Comparison of ENCODE assay signal across 26 mouse cellular contexts in genomic region chr10:74114107-74114506, GRCm38 (mm10).
DNase-seq lines count a peak whose midpoint lies in the region; ATAC-seq and TF ChIP-seq lines count a peak whose summit lies in the region.
"Had no signal": no experiment of that assay in that cellular context is flagged by ENCODE, and none has a peak within 500 bp of the region (broad histone marks: within the 10 kb centered on the region; RNA-seq: fewer than 3 reads in every experiment).

No protein-coding gene starts in this region.

- TF ChIP-seq EP300 in lung, postnatal 0 days (IDR thresholded peaks at IDR 0.05): no peak

- no peaks in the 10 kb centered on the region for H3K9me3 ChIP-seq in hindbrain, embryonic 16.5 days (ENCODE audit: control insufficient read depth, low read length)
- no peaks in the 10 kb centered on the region for H3K9me3 ChIP-seq in hindbrain, embryonic 11.5 days (ENCODE audit: control insufficient read depth, low read length)
- H3K9me3 ChIP-seq in midbrain, embryonic 14.5 days (ENCODE audit: control insufficient read depth, low read length): no peaks in the 10 kb centered on the region
- no peaks in the 10 kb centered on the region for H3K9me3 ChIP-seq in midbrain, embryonic 11.5 days (ENCODE audit: control insufficient read depth, low read length)
- H3K9me3 ChIP-seq in lung, postnatal 0 days (ENCODE audit: low read length): no peaks in the 10 kb centered on the region
- H3K9me3 ChIP-seq: embryonic facial prominence, embryonic 13.5 days; forebrain, embryonic 12.5 days; heart, embryonic 10.5 days; limb, embryonic 15.5 days had no signal

- no peaks in the 10 kb centered on the region for H3K36me3 ChIP-seq in hindbrain, embryonic 16.5 days (ENCODE audit: control insufficient read depth, insufficient read depth, low read length)
- no peaks in the 10 kb centered on the region for H3K36me3 ChIP-seq in hindbrain, embryonic 11.5 days (ENCODE audit: control insufficient read depth, insufficient read depth, low read length)
- no peaks in the 10 kb centered on the region for H3K36me3 ChIP-seq in midbrain, embryonic 14.5 days (ENCODE audit: control insufficient read depth, insufficient read depth, low read length)
- no peaks in the 10 kb centered on the region for H3K36me3 ChIP-seq in midbrain, embryonic 11.5 days (ENCODE audit: control insufficient read depth, insufficient read depth, low read length)
- H3K36me3 ChIP-seq in lung, postnatal 0 days (ENCODE audit: insufficient read depth, low read length): no peaks in the 10 kb centered on the region
- H3K36me3 ChIP-seq: embryonic facial prominence, embryonic 13.5 days; forebrain, embryonic 12.5 days; heart, embryonic 10.5 days; limb, embryonic 15.5 days had no signal

- H3K27me3 ChIP-seq in hindbrain, embryonic 16.5 days (replicated peaks; ENCODE audit: control insufficient read depth, insufficient read depth, low read length): no peaks in the 10 kb centered on the region
- no peaks in the 10 kb centered on the region for H3K27me3 ChIP-seq in hindbrain, embryonic 11.5 days (ENCODE audit: control insufficient read depth, insufficient read depth, low read length)
- H3K27me3 ChIP-seq in midbrain, embryonic 14.5 days (ENCODE audit: control insufficient read depth, insufficient read depth, low read length): no peaks in the 10 kb centered on the region
- H3K27me3 ChIP-seq in midbrain, embryonic 11.5 days (ENCODE audit: control insufficient read depth, insufficient read depth, low read length): no peaks in the 10 kb centered on the region
- no peaks in the 10 kb centered on the region for H3K27me3 ChIP-seq in lung, postnatal 0 days (replicated peaks; ENCODE audit: insufficient read depth, low read length)
- H3K27me3 ChIP-seq: embryonic facial prominence, embryonic 13.5 days; forebrain, embryonic 12.5 days; limb, embryonic 15.5 days; Patski had no signal

- peak; percentile 4 for DNase-seq in cerebellum, adult 9-11 months
- DNase-seq in cerebellum, adult 11 months: no peak
- DNase-seq in hindbrain, embryonic 11.5 days (ENCODE audit: low spot score): no peak
- peak; percentile 13 for DNase-seq in midbrain, embryonic 14.5 days
- no peak for DNase-seq in midbrain, embryonic 11.5 days (ENCODE audit: low spot score, missing footprints)
- DNase-seq in lung, postnatal 0 days (ENCODE audit: low spot score): no peak
- DNase-seq: adrenal gland, adult 2 months; embryo, embryonic 11 days; gastrocnemius, postnatal 10 days; heart, postnatal 4 days; kidney, adult 18-20 months; layer of hippocampus, postnatal 36 days; lung, embryonic 14.5 days; lung, postnatal 36 days; thymus, adult 2 months; thymus, postnatal 4 days had no signal

- H3K9ac ChIP-seq in hindbrain, embryonic 16.5 days (ENCODE audit: low read depth, low read length): no peak overlapping the region
- no peak overlapping the region for H3K9ac ChIP-seq in hindbrain, embryonic 11.5 days (ENCODE audit: low read depth, low read length)
- H3K9ac ChIP-seq in midbrain, embryonic 14.5 days (replicated peaks; ENCODE audit: low read length): no peak overlapping the region
- H3K9ac ChIP-seq in midbrain, embryonic 11.5 days (ENCODE audit: low read length): no peak overlapping the region
- no peak overlapping the region for H3K9ac ChIP-seq in lung, postnatal 0 days (replicated peaks; ENCODE audit: low read depth)
- H3K9ac ChIP-seq: embryonic facial prominence, embryonic 13.5 days; forebrain, embryonic 12.5 days; limb, embryonic 15.5 days; liver, embryonic 14.5 days; lung, embryonic 14.5 days had no signal

- H3K4me3 ChIP-seq in hindbrain, embryonic 16.5 days (ENCODE audit: low read length): no peak overlapping the region
- no peak overlapping the region for H3K4me3 ChIP-seq in hindbrain, embryonic 11.5 days (ENCODE audit: low read depth, low read length)
- H3K4me3 ChIP-seq in midbrain, embryonic 14.5 days (replicated peaks; ENCODE audit: low read depth, low read length): no peak overlapping the region
- H3K4me3 ChIP-seq in midbrain, embryonic 11.5 days (ENCODE audit: low read depth, low read length): no peak overlapping the region
- no peak overlapping the region for H3K4me3 ChIP-seq in lung, postnatal 0 days (ENCODE audit: low read depth, low read length)
- H3K4me3 ChIP-seq: embryonic facial prominence, embryonic 13.5 days; erythroblast, embryonic 14.5 days; forebrain, embryonic 12.5 days; heart, embryonic 10.5 days; limb, embryonic 15.5 days had no signal

- H3K4me2 ChIP-seq in hindbrain, embryonic 16.5 days (ENCODE audit: low read length): no peak overlapping the region
- H3K4me2 ChIP-seq in hindbrain, embryonic 11.5 days (replicated peaks; ENCODE audit: low read depth, low read length): no peak overlapping the region
- H3K4me2 ChIP-seq in midbrain, embryonic 14.5 days (ENCODE audit: low read length): no peak overlapping the region
- H3K4me2 ChIP-seq in midbrain, embryonic 11.5 days: no peak overlapping the region
- no peak overlapping the region for H3K4me2 ChIP-seq in lung, postnatal 0 days (replicated peaks; ENCODE audit: low read depth, low read length)
- H3K4me2 ChIP-seq: embryonic facial prominence, embryonic 13.5 days; forebrain, embryonic 12.5 days; limb, embryonic 15.5 days; lung, embryonic 14.5 days had no signal

- H3K27ac ChIP-seq in hindbrain, embryonic 16.5 days (ENCODE audit: low read depth, low read length): no peak overlapping the region
- H3K27ac ChIP-seq in hindbrain, embryonic 11.5 days (ENCODE audit: low read depth, low read length): no peak overlapping the region
- no peak overlapping the region for H3K27ac ChIP-seq in midbrain, embryonic 14.5 days (replicated peaks; ENCODE audit: low read depth, low read length)
- H3K27ac ChIP-seq in midbrain, embryonic 11.5 days (ENCODE audit: low read depth, low read length): no peak overlapping the region
- no peak overlapping the region for H3K27ac ChIP-seq in lung, postnatal 0 days (ENCODE audit: low read length)
- H3K27ac ChIP-seq: embryonic facial prominence, embryonic 13.5 days; forebrain, embryonic 12.5 days; heart, embryonic 10.5 days; limb, embryonic 15.5 days; liver, embryonic 14.5 days; stomach, postnatal 0 days had no signal

- no peaks in the 10 kb centered on the region for H3K4me1 ChIP-seq in hindbrain, embryonic 16.5 days (ENCODE audit: control insufficient read depth, insufficient read depth, low read depth, low read length)
- no peaks in the 10 kb centered on the region for H3K4me1 ChIP-seq in hindbrain, embryonic 11.5 days (replicated peaks; ENCODE audit: control insufficient read depth, insufficient read depth, low read length)
- H3K4me1 ChIP-seq in midbrain, embryonic 14.5 days (ENCODE audit: control insufficient read depth, insufficient read depth, low read length): no peaks in the 10 kb centered on the region
- no peaks in the 10 kb centered on the region for H3K4me1 ChIP-seq in midbrain, embryonic 11.5 days (ENCODE audit: control insufficient read depth, insufficient read depth, low read length)
- H3K4me1 ChIP-seq in lung, postnatal 0 days (ENCODE audit: insufficient read depth, low read depth, low read length): no peaks in the 10 kb centered on the region
- H3K4me1 ChIP-seq: embryonic facial prominence, embryonic 13.5 days; forebrain, embryonic 12.5 days; heart, embryonic 10.5 days; limb, embryonic 15.5 days had no signal

- 35% methylated on average over 1 of the region's 1 CpGs for WGBS in hindbrain, embryonic 16.5 days
- 29% methylated on average over 1 of the region's 1 CpGs for WGBS in hindbrain, embryonic 11.5 days
- 41% methylated on average over 1 of the region's 1 CpGs for WGBS in midbrain, embryonic 14.5 days
- 42% methylated on average over 1 of the region's 1 CpGs for WGBS in midbrain, embryonic 11.5 days
- 62% methylated on average over 1 of the region's 1 CpGs for WGBS in lung, postnatal 0 days

- ATAC-seq in hindbrain, embryonic 16.5 days: 0 out of 2 replicates have a peak, but pooled peaks have one; percentile 64
- ATAC-seq in hindbrain, embryonic 11.5 days (ENCODE audit: low FRiP score): no peak
- ATAC-seq in midbrain, embryonic 14.5 days (ENCODE audit: low FRiP score, low TSS enrichment): no peak
- no peak for ATAC-seq in midbrain, embryonic 11.5 days (ENCODE audit: low FRiP score)
- no peak for ATAC-seq in lung, postnatal 0 days
- ATAC-seq: inflammation-experienced regulatory T-cells, adult 6 months; Patski had no signal

- TF ChIP-seq CTCF in lung, postnatal 0 days (IDR thresholded peaks at IDR 0.05): no peak

Comparison
In these comparisons a context has a peak if more than half of its experiments do, and no peak if none do; other contexts are left out.
1. DNase-seq: peak in cerebellum, adult 9-11 months (single experiment) and midbrain, embryonic 14.5 days (single experiment); none in cerebellum, adult 11 months (single experiment), hindbrain, embryonic 11.5 days (single experiment), midbrain, embryonic 11.5 days (single experiment) and lung, postnatal 0 days (single experiment).